Mouse (Mus musculus) hindbrain, embryonic 15.5 days (tissue): Measurements from ENCODE around the gene Psmg3. TPM values are rescaled to one million over a fixed set of nuclear protein-coding genes. Genes with fewer than 3 reads are reported as not detected.

Source experiments
- ATAC-seq: fragments of 200-750 bp; cut with Nextera tagmentation; 2 replicates; pipeline ENCODE4 v1.8.0; 2017; ENCODE audit warnings: low read depth, moderate number of reproducible peaks, moderate TSS enrichment; ENCODE audit not compliant: low FRiP score
- H3K27ac ChIP-seq: fragments of 300-500 bp; sonication (generic); replicated peaks from 2 replicates; pipeline ENCODE4 v1.5.1; 2015; ENCODE audit warnings: mild to moderate bottlenecking, inconsistent platforms
- H3K27me3 ChIP-seq: fragments of 300-500 bp; sonication (generic); 2 replicates; pipeline ENCODE4 v1.6.1; 2015; ENCODE audit warnings: control low read depth, inconsistent platforms
- H3K36me3 ChIP-seq: fragments of 300-500 bp; sonication (generic); 2 replicates; pipeline ENCODE4 v1.6.1; 2015; ENCODE audit warnings: control low read depth, inconsistent platforms
- H3K4me1 ChIP-seq: fragments of 300-500 bp; sonication (generic); replicated peaks from 2 replicates; pipeline ENCODE4 v1.6.1; 2015; ENCODE audit warnings: control low read depth, inconsistent platforms
- H3K4me2 ChIP-seq: fragments of 300-500 bp; sonication (generic); 2 replicates; pipeline ENCODE4 v1.6.1; 2015; ENCODE audit warnings: moderate library complexity, mild to moderate bottlenecking, inconsistent platforms
- H3K4me3 ChIP-seq: fragments of 300-500 bp; sonication (generic); 2 replicates; pipeline ENCODE4 v1.5.1; 2015; ENCODE audit warnings: mild to moderate bottlenecking, inconsistent platforms
- H3K9ac ChIP-seq: fragments of 300-500 bp; sonication (generic); 2 replicates; pipeline ENCODE4 v1.6.1; 2015; ENCODE audit warnings: inconsistent platforms
- H3K9me3 ChIP-seq: fragments of 300-500 bp; sonication (generic); 2 replicates; pipeline ENCODE4 v1.6.1; 2016; ENCODE audit warnings: control low read depth, inconsistent platforms
- WGBS: fragments of 180-500 bp; shearing (Covaris S2); methylation state at CpG from one replicate; pipeline ENCODE4 v1.1.7; 2015; 5-methylcytosine and 5-hydroxymethylcytosine counted together
- polyA plus RNA-seq: library from polyadenylated mRNA; unstranded; fragments of >200 nt; fragmentation: Nextera tagmentation; extraction: Ambion mirVana; gene quantifications from 2 replicates; pipeline ENCODE4 v1.2.1, GENCODE M21; 2015

Gene Psmg3
- polyA plus RNA-seq, 1 experiment from 2014 or later = 67.4 TPM

GRCm38 (mm10) chr5:139813126-139813490, 13.6 kb downstream of the Psmg3 start:
- ATAC-seq = no peak
- Histone ChIP-seq H3K27ac (no peak overlapping the region), H3K27me3 (peaks cover 14% of the 10 kb centered on the region), H3K4me2 (no peak overlapping the region), H3K9ac (no peak overlapping the region), H3K36me3 (no peaks in the 10 kb centered on the region), H3K9me3 (no peaks in the 10 kb centered on the region), H3K4me1 (no peaks in the 10 kb centered on the region), H3K4me3 (no peak overlapping the region)
- WGBS = 51% methylated on average over 10 of the region's 10 CpGs

- Histone ChIP-seq H3K4me2 (no peak overlapping the region), H3K27ac (no peak overlapping the region), H3K9me3 (no peaks in the 10 kb centered on the region), H3K4me1 (no peaks in the 10 kb centered on the region), H3K9ac (no peak overlapping the region), H3K36me3 (no peaks in the 10 kb centered on the region), H3K27me3 (peaks cover 14% of the 10 kb centered on the region), H3K4me3 (no peak overlapping the region)
- no peak for ATAC-seq
- 67% methylated on average over 20 of the region's 20 CpGs for WGBS
Measured at GRCm38 (mm10) chr5:139812398-139813125, 14.1 kb downstream of the Psmg3 start.

- Histone ChIP-seq H3K4me3 (no peak overlapping the region), H3K27me3 (peaks cover 14% of the 10 kb centered on the region), H3K9me3 (no peaks in the 10 kb centered on the region), H3K4me2 (no peak overlapping the region), H3K4me1 (no peaks in the 10 kb centered on the region), H3K9ac (no peak overlapping the region), H3K36me3 (no peaks in the 10 kb centered on the region), H3K27ac (no peak overlapping the region)
- no peak for ATAC-seq
- WGBS = 77% methylated on average over 15 of the region's 15 CpGs
Measured at GRCm38 (mm10) chr5:139811677-139812397, 14.8 kb downstream of the Psmg3 start.

- H3K36me3 ChIP-seq = no peaks in the 10 kb centered on the region
- WGBS = 61% methylated on average over 4 of the region's 4 CpGs
- H3K4me2 ChIP-seq = no peak overlapping the region
- H3K4me1 ChIP-seq = no peaks in the 10 kb centered on the region
- no peak overlapping the region for H3K4me3 ChIP-seq
- H3K9ac ChIP-seq = no peak overlapping the region
- ATAC-seq = no peak
- H3K27me3 ChIP-seq = peaks cover 14% of the 10 kb centered on the region
- no peak overlapping the region for H3K27ac ChIP-seq
- H3K9me3 ChIP-seq = no peaks in the 10 kb centered on the region
Measured at GRCm38 (mm10) chr5:139809397-139809796, 17.3 kb downstream of the Psmg3 start.

GRCm38 (mm10) chr5:139805924-139806323, 20.8 kb downstream of the Psmg3 start:
- ATAC-seq = no peak
- H3K4me1 ChIP-seq = peaks cover 7% of the 10 kb centered on the region
- H3K9me3 ChIP-seq = no peaks in the 10 kb centered on the region
- H3K4me2 ChIP-seq = no peak overlapping the region
- H3K4me3 ChIP-seq = no peak overlapping the region
- H3K27ac ChIP-seq = no peak overlapping the region
- H3K36me3 ChIP-seq = peaks cover under 1% of the 10 kb centered on the region; the same call in 1 of the 2 replicates
- no peaks in the 10 kb centered on the region for H3K27me3 ChIP-seq
- WGBS = 92% methylated on average over 8 of the region's 8 CpGs
- no peak overlapping the region for H3K9ac ChIP-seq

GRCm38 (mm10) chr5:139804573-139805111, 22.0 kb downstream of the Psmg3 start:
- H3K9ac ChIP-seq = no peak overlapping the region
- no peaks in the 10 kb centered on the region for H3K9me3 ChIP-seq
- H3K4me3 ChIP-seq = no peak overlapping the region
- H3K27me3 ChIP-seq = no peaks in the 10 kb centered on the region
- peaks cover 9% of the 10 kb centered on the region for H3K4me1 ChIP-seq
- H3K4me2 ChIP-seq = no peak overlapping the region
- ATAC-seq = no peak
- 88% methylated on average over 11 of the region's 11 CpGs for WGBS
- H3K27ac ChIP-seq = no peak overlapping the region
- peaks cover 13% of the 10 kb centered on the region; the same call in 1 of the 2 replicates for H3K36me3 ChIP-seq

- H3K4me2 ChIP-seq = peak overlapping the region; percentile 27; the same call in 1 of the 2 replicates
Measured at GRCm38 (mm10) chr5:139804107-139804551, 22.6 kb downstream of the Psmg3 start.

GRCm38 (mm10) chr5:139803601-139804102, 23.0 kb downstream of the Psmg3 start:
- Histone ChIP-seq H3K27me3 (no peaks in the 10 kb centered on the region), H3K4me1 (peaks cover 19% of the 10 kb centered on the region), H3K36me3 (peaks cover 15% of the 10 kb centered on the region; the same call in 1 of the 2 replicates), H3K4me3 (no peak overlapping the region), H3K27ac (no peak overlapping the region), H3K9ac (no peak overlapping the region), H3K9me3 (no peaks in the 10 kb centered on the region), H3K4me2 (peak overlapping the region; percentile 27)
- ATAC-seq = no peak
- WGBS = 11% methylated on average over 12 of the region's 12 CpGs

More at GRCm38 (mm10) chr5:139804107-139804551, 22.6 kb downstream of the Psmg3 start:
- H3K27me3 ChIP-seq = no peaks in the 10 kb centered on the region
- H3K4me1 ChIP-seq = peaks cover 14% of the 10 kb centered on the region
- no peak for ATAC-seq
- H3K27ac ChIP-seq = no peak overlapping the region
- H3K4me3 ChIP-seq = no peak overlapping the region
- no peak overlapping the region for H3K9ac ChIP-seq
- H3K36me3 ChIP-seq = peaks cover 15% of the 10 kb centered on the region; the same call in 1 of the 2 replicates
- WGBS = 7% methylated on average over 6 of the region's 6 CpGs
- no peaks in the 10 kb centered on the region for H3K9me3 ChIP-seq

- no peak overlapping the region for H3K4me3 ChIP-seq
- peaks cover 15% of the 10 kb centered on the region; the same call in 1 of the 2 replicates for H3K36me3 ChIP-seq
- ATAC-seq = no peak
- no peak overlapping the region for H3K27ac ChIP-seq
- H3K4me2 ChIP-seq = no peak overlapping the region
- no peaks in the 10 kb centered on the region for H3K9me3 ChIP-seq
- H3K4me1 ChIP-seq = peaks cover 24% of the 10 kb centered on the region
- WGBS = 77% methylated on average over 8 of the region's 8 CpGs
- H3K27me3 ChIP-seq = no peaks in the 10 kb centered on the region
- no peak overlapping the region for H3K9ac ChIP-seq
Measured at GRCm38 (mm10) chr5:139803165-139803564, 23.5 kb downstream of the Psmg3 start.

GRCm38 (mm10) chr5:139801880-139802279, 24.8 kb downstream of the Psmg3 start:
- Histone ChIP-seq H3K4me2 (no peak overlapping the region), H3K27ac (no peak overlapping the region), H3K4me3 (no peak overlapping the region), H3K27me3 (no peaks in the 10 kb centered on the region), H3K36me3 (peaks cover 15% of the 10 kb centered on the region; the same call in 1 of the 2 replicates), H3K4me1 (peaks cover 36% of the 10 kb centered on the region), H3K9ac (no peak overlapping the region), H3K9me3 (no peaks in the 10 kb centered on the region)
- WGBS = 95% methylated on average over 10 of the region's 10 CpGs
- ATAC-seq = no peak

GRCm38 (mm10) chr5:139801231-139801630, 25.5 kb downstream of the Psmg3 start:
- Histone ChIP-seq H3K4me2 (no peak overlapping the region), H3K4me3 (no peak overlapping the region), H3K9me3 (no peaks in the 10 kb centered on the region), H3K27ac (no peak overlapping the region), H3K9ac (no peak overlapping the region), H3K4me1 (peaks cover 43% of the 10 kb centered on the region), H3K27me3 (no peaks in the 10 kb centered on the region), H3K36me3 (peaks cover 15% of the 10 kb centered on the region; the same call in 1 of the 2 replicates)
- 97% methylated on average over 8 of the region's 8 CpGs for whole genome bisulfite sequencing
- ATAC-seq = no peak
